25 mouse cellular contexts compared by ENCODE assay signal in the genomic region with DNA sequence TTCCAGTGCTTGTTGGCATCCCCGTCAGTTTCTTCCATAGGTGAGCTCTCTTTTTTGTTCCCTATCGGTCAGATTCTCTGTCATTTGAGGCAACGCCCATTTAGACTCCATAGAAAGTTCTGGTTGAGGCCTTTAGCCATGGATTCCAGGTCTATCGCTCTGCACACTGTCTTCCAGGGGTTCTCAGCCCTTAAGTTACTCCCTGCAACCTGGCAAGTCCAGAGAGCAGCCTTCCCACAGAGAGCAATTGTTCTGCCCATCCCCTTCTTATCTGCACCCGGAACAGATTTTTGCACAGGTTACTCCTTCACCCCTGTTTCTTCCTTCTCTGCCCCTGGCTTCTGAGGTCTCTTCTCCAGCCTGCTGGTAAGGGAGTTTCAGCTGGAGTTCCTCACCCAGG. TPM values are rescaled to one million over a fixed set of nuclear protein-coding genes. Genes with fewer than 3 reads are reported as not detected.
DNase-seq lines count a peak whose midpoint lies in the region; ATAC-seq and TF ChIP-seq lines count a peak whose summit lies in the region.
"Had no signal": no experiment of that assay in that cellular context is flagged by ENCODE, and none has a peak within 500 bp of the region (broad histone marks: within the 10 kb centered on the region; RNA-seq: fewer than 3 reads in every experiment).

No protein-coding gene starts in this region.

- H3K36me3 ChIP-seq in hindbrain, embryonic 11.5 days (ENCODE audit: control insufficient read depth, insufficient read depth, low read length): no peaks in the 10 kb centered on the region
- no peaks in the 10 kb centered on the region for H3K36me3 ChIP-seq in hindbrain, embryonic 10.5 days
- no peaks in the 10 kb centered on the region for H3K36me3 ChIP-seq in neural tube, embryonic 13.5 days
- H3K36me3 ChIP-seq in hindbrain, postnatal 0 days (ENCODE audit: insufficient read depth, low read length): no peaks in the 10 kb centered on the region
- H3K36me3 ChIP-seq in neural tube, embryonic 14.5 days (ENCODE audit: control insufficient read depth, insufficient read depth, low read length): no peaks in the 10 kb centered on the region
- H3K36me3 ChIP-seq in forebrain, embryonic 16.5 days (ENCODE audit: control insufficient read depth, insufficient read depth): no peaks in the 10 kb centered on the region
- H3K36me3 ChIP-seq in stomach, postnatal 0 days (ENCODE audit: control insufficient read depth, insufficient read depth, low read length): no peaks in the 10 kb centered on the region
- H3K36me3 ChIP-seq: embryonic facial prominence, embryonic 12.5 days; forebrain, embryonic 15.5 days; heart, embryonic 12.5 days had no signal

- H3K27ac ChIP-seq in hindbrain, embryonic 11.5 days (ENCODE audit: low read depth, low read length): no peak overlapping the region
- no peak overlapping the region for H3K27ac ChIP-seq in hindbrain, embryonic 10.5 days
- H3K27ac ChIP-seq in neural tube, embryonic 13.5 days (replicated peaks): no peak overlapping the region
- no peak overlapping the region for H3K27ac ChIP-seq in hindbrain, postnatal 0 days
- H3K27ac ChIP-seq in neural tube, embryonic 14.5 days (ENCODE audit: low read depth, low read length): no peak overlapping the region
- no peak overlapping the region for H3K27ac ChIP-seq in forebrain, embryonic 16.5 days (ENCODE audit: low read length)
- no peak overlapping the region for H3K27ac ChIP-seq in stomach, postnatal 0 days (replicated peaks)
- H3K27ac ChIP-seq: embryonic facial prominence, embryonic 12.5 days; forebrain, embryonic 15.5 days; heart, adult 2 months had no signal

- no peak for TF ChIP-seq CTCF in hindbrain, postnatal 0 days (IDR thresholded peaks at IDR 0.05; ENCODE audit: low read depth)
- TF ChIP-seq CTCF in stomach, postnatal 0 days (IDR thresholded peaks at IDR 0.05; ENCODE audit: low read depth): no peak

- no peak for TF ChIP-seq EP300 in stomach, postnatal 0 days (optimal IDR thresholded peaks at IDR 0.05)

- H3K4me1 ChIP-seq in hindbrain, embryonic 11.5 days (replicated peaks; ENCODE audit: control insufficient read depth, insufficient read depth, low read length): peaks cover 7% of the 10 kb centered on the region
- peaks cover 40% of the 10 kb centered on the region for H3K4me1 ChIP-seq in hindbrain, embryonic 10.5 days (replicated peaks)
- peaks cover 56% of the 10 kb centered on the region for H3K4me1 ChIP-seq in neural tube, embryonic 13.5 days (replicated peaks)
- peaks cover 10% of the 10 kb centered on the region; the same call in 1 of the 2 replicates for H3K4me1 ChIP-seq in hindbrain, postnatal 0 days (ENCODE audit: insufficient read depth, low read length)
- H3K4me1 ChIP-seq in neural tube, embryonic 14.5 days (ENCODE audit: control insufficient read depth, insufficient read depth, low read length): peaks cover 15% of the 10 kb centered on the region; the same call in 1 of the 2 replicates
- peaks cover 17% of the 10 kb centered on the region for H3K4me1 ChIP-seq in forebrain, embryonic 16.5 days (replicated peaks; ENCODE audit: control insufficient read depth, insufficient read depth, low read length)
- H3K4me1 ChIP-seq in stomach, postnatal 0 days (replicated peaks; ENCODE audit: control insufficient read depth, insufficient read depth): no peaks in the 10 kb centered on the region

- H3K4me2 ChIP-seq in hindbrain, embryonic 11.5 days (replicated peaks; ENCODE audit: low read depth, low read length): no peak overlapping the region
- peak overlapping the region; percentile 76 for H3K4me2 ChIP-seq in neural tube, embryonic 13.5 days
- H3K4me2 ChIP-seq in hindbrain, postnatal 0 days (ENCODE audit: low read depth, low read length): 0 out of 2 replicates have a peak overlapping the region, but pooled peaks have one; percentile 7
- H3K4me2 ChIP-seq in neural tube, embryonic 14.5 days (ENCODE audit: low read depth, low read length): no peak overlapping the region
- H3K4me2 ChIP-seq in forebrain, embryonic 16.5 days (ENCODE audit: low read length): no peak overlapping the region
- no peak overlapping the region for H3K4me2 ChIP-seq in stomach, postnatal 0 days (replicated peaks; ENCODE audit: low read depth)
- H3K4me2 ChIP-seq: embryonic facial prominence, embryonic 12.5 days; forebrain, embryonic 15.5 days; heart, embryonic 12.5 days had no signal

- H3K9me3 ChIP-seq in hindbrain, embryonic 11.5 days (ENCODE audit: control insufficient read depth, low read length): no peaks in the 10 kb centered on the region
- no peaks in the 10 kb centered on the region for H3K9me3 ChIP-seq in hindbrain, embryonic 10.5 days
- H3K9me3 ChIP-seq in neural tube, embryonic 13.5 days: no peaks in the 10 kb centered on the region
- no peaks in the 10 kb centered on the region for H3K9me3 ChIP-seq in hindbrain, postnatal 0 days (ENCODE audit: low read length)
- H3K9me3 ChIP-seq in neural tube, embryonic 14.5 days (ENCODE audit: control insufficient read depth, low read length): no peaks in the 10 kb centered on the region
- no peaks in the 10 kb centered on the region for H3K9me3 ChIP-seq in forebrain, embryonic 16.5 days (ENCODE audit: control insufficient read depth, low read length)
- no peaks in the 10 kb centered on the region for H3K9me3 ChIP-seq in stomach, postnatal 0 days (ENCODE audit: control insufficient read depth, low read length)
- H3K9me3 ChIP-seq: embryonic facial prominence, embryonic 12.5 days; forebrain, embryonic 15.5 days; heart, embryonic 12.5 days had no signal

- ATAC-seq in hindbrain, embryonic 11.5 days (ENCODE audit: low FRiP score): no peak
- ATAC-seq in neural tube, embryonic 13.5 days (ENCODE audit: low read depth): no peak
- ATAC-seq in hindbrain, postnatal 0 days: no peak
- no peak for ATAC-seq in neural tube, embryonic 14.5 days (ENCODE audit: low read depth)
- no peak for ATAC-seq in forebrain, embryonic 16.5 days
- ATAC-seq in stomach, postnatal 0 days (ENCODE audit: low FRiP score, low TSS enrichment): no peak
- ATAC-seq: forebrain, embryonic 15.5 days had no signal

- DNase-seq in hindbrain, embryonic 11.5 days (ENCODE audit: low spot score): no peak
- DNase-seq in hindbrain, embryonic 10.5 days (ENCODE audit: low spot score): no peak
- no peak for DNase-seq in neural tube, embryonic 10.5 days (ENCODE audit: extremely low spot score, low spot score)
- no peak for DNase-seq in hindbrain, postnatal 0 days (ENCODE audit: low spot score)
- DNase-seq in stomach, postnatal 0 days (ENCODE audit: low spot score): no peak
- DNase-seq: adrenal gland, postnatal 10 days; cerebellum, adult 11-12 months; cerebellum, adult 9-10 months; cerebellum, postnatal 25 days; gastrocnemius, postnatal 10 days; heart, adult 2 months had no signal

- H3K9ac ChIP-seq in hindbrain, embryonic 11.5 days (ENCODE audit: low read depth, low read length): 0 out of 2 replicates have a peak overlapping the region, but pooled peaks have one; percentile 4
- H3K9ac ChIP-seq in neural tube, embryonic 13.5 days: no peak overlapping the region
- H3K9ac ChIP-seq in hindbrain, postnatal 0 days (replicated peaks; ENCODE audit: low read length): no peak overlapping the region
- H3K9ac ChIP-seq in neural tube, embryonic 14.5 days (replicated peaks; ENCODE audit: low read depth, low read length): 0 out of 2 replicates have a peak overlapping the region, but pooled peaks have one; percentile 13
- H3K9ac ChIP-seq in forebrain, embryonic 16.5 days (replicated peaks; ENCODE audit: low read depth, low read length): no peak overlapping the region
- no peak overlapping the region for H3K9ac ChIP-seq in stomach, postnatal 0 days (ENCODE audit: low read length)
- H3K9ac ChIP-seq: embryonic facial prominence, embryonic 12.5 days; forebrain, embryonic 15.5 days; heart, embryonic 12.5 days had no signal

- no peak overlapping the region for H3K4me3 ChIP-seq in hindbrain, embryonic 11.5 days (ENCODE audit: low read depth, low read length)
- H3K4me3 ChIP-seq in hindbrain, embryonic 10.5 days: no peak overlapping the region
- H3K4me3 ChIP-seq in neural tube, embryonic 13.5 days: no peak overlapping the region
- H3K4me3 ChIP-seq in hindbrain, postnatal 0 days (ENCODE audit: low read length): no peak overlapping the region
- no peak overlapping the region for H3K4me3 ChIP-seq in neural tube, embryonic 14.5 days (ENCODE audit: low read depth, low read length)
- H3K4me3 ChIP-seq in forebrain, embryonic 16.5 days (replicated peaks; ENCODE audit: low read length): no peak overlapping the region
- H3K4me3 ChIP-seq in stomach, postnatal 0 days (ENCODE audit: low read depth, low read length): no peak overlapping the region
- H3K4me3 ChIP-seq: embryonic facial prominence, embryonic 12.5 days; forebrain, embryonic 15.5 days; heart, adult 2 months; heart, embryonic 12.5 days had no signal

- H3K27me3 ChIP-seq in hindbrain, embryonic 11.5 days (ENCODE audit: control insufficient read depth, insufficient read depth, low read length): peaks cover 30% of the 10 kb centered on the region
- H3K27me3 ChIP-seq in hindbrain, embryonic 10.5 days (ENCODE audit: insufficient read depth, poor library complexity, severe bottlenecking): peaks cover 64% of the 10 kb centered on the region
- H3K27me3 ChIP-seq in neural tube, embryonic 13.5 days: peaks cover 67% of the 10 kb centered on the region
- H3K27me3 ChIP-seq in hindbrain, postnatal 0 days (ENCODE audit: insufficient read depth, low read length): no peaks in the 10 kb centered on the region
- peaks cover 6% of the 10 kb centered on the region for H3K27me3 ChIP-seq in neural tube, embryonic 14.5 days (ENCODE audit: control insufficient read depth, insufficient read depth, low read length)
- peaks cover 17% of the 10 kb centered on the region for H3K27me3 ChIP-seq in forebrain, embryonic 16.5 days (replicated peaks; ENCODE audit: control insufficient read depth, insufficient read depth, low read length)
- peaks cover 5% of the 10 kb centered on the region; the same call in 1 of the 2 replicates for H3K27me3 ChIP-seq in stomach, postnatal 0 days (ENCODE audit: control insufficient read depth, insufficient read depth, low read length)

- WGBS in hindbrain, embryonic 11.5 days: 76% methylated on average over 5 of the region's 5 CpGs
- 71% methylated on average over 5 of the region's 5 CpGs for WGBS in hindbrain, embryonic 10.5 days
- WGBS in neural tube, embryonic 13.5 days: 77% methylated on average over 5 of the region's 5 CpGs
- WGBS in hindbrain, postnatal 0 days: 72% methylated on average over 5 of the region's 5 CpGs
- WGBS in neural tube, embryonic 14.5 days: 75% methylated on average over 5 of the region's 5 CpGs
- WGBS in forebrain, embryonic 16.5 days: 69% methylated on average over 5 of the region's 5 CpGs
- WGBS in stomach, postnatal 0 days: 58% methylated on average over 5 of the region's 5 CpGs

RNA-seq across cellular contexts. Expression of a gene that starts 5.2 kb away (rescaled TPM):
- 13.3 and 15.9 TPM in 2 replicates for polyA plus RNA-seq in hindbrain, embryonic 11.5 days (2014; fragmentation: Nextera tagmentation; extraction: Ambion mirVana)
- polyA plus RNA-seq in hindbrain, embryonic 10.5 days (2016; fragmentation: Nextera tagmentation; extraction: Ambion mirVana): 5.9 and 12.2 TPM in 2 replicates
- 50.1 and 50.4 TPM in 2 replicates for polyA plus RNA-seq in neural tube, embryonic 13.5 days (2015; fragmentation: Nextera tagmentation; extraction: Ambion mirVana)
- 107 and 116 TPM in 2 replicates for total RNA-seq in hindbrain, postnatal 0 days (2014; rRNA removed)
- polyA plus RNA-seq in hindbrain, postnatal 0 days (2015; fragmentation: Nextera tagmentation; extraction: Ambion mirVana): 90.4 and 98.0 TPM in 2 replicates
- polyA plus RNA-seq in neural tube, embryonic 14.5 days (2014; fragmentation: Nextera tagmentation; extraction: Ambion mirVana): 85.9 and 117 TPM in 2 replicates
- polyA plus RNA-seq in forebrain, embryonic 16.5 days (2015; fragmentation: Nextera tagmentation; extraction: Ambion mirVana): 29.7 and 50.4 TPM in 2 replicates
- polyA plus RNA-seq in stomach, postnatal 0 days (2015; fragmentation: Nextera tagmentation; extraction: Ambion mirVana): 0.92 and 0.95 TPM in 2 replicates
- total RNA-seq: gastrocnemius, postnatal 10 days; gastrocnemius, postnatal 4 days; MEL had no signal

RNA-seq across cellular contexts. Expression of a gene that starts 6.7 kb away (rescaled TPM):
- 47.6 and 53.2 TPM in 2 replicates for polyA plus RNA-seq in hindbrain, embryonic 11.5 days (2014; fragmentation: Nextera tagmentation; extraction: Ambion mirVana)
- polyA plus RNA-seq in hindbrain, embryonic 10.5 days (2016; fragmentation: Nextera tagmentation; extraction: Ambion mirVana): 39.4 and 48.8 TPM in 2 replicates
- polyA plus RNA-seq in neural tube, embryonic 13.5 days (2015; fragmentation: Nextera tagmentation; extraction: Ambion mirVana): 57.5 and 63.8 TPM in 2 replicates
- 53.3 and 71.5 TPM in 2 replicates for total RNA-seq in hindbrain, postnatal 0 days (2014; rRNA removed)
- 52.3 and 55.9 TPM in 2 replicates for polyA plus RNA-seq in hindbrain, postnatal 0 days (2015; fragmentation: Nextera tagmentation; extraction: Ambion mirVana)
- 66.7 and 74.0 TPM in 2 replicates for polyA plus RNA-seq in neural tube, embryonic 14.5 days (2014; fragmentation: Nextera tagmentation; extraction: Ambion mirVana)
- 48.5 and 51.1 TPM in 2 replicates for polyA plus RNA-seq in forebrain, embryonic 16.5 days (2015; fragmentation: Nextera tagmentation; extraction: Ambion mirVana)
- 31.3 and 31.9 TPM in 2 replicates for polyA plus RNA-seq in stomach, postnatal 0 days (2015; fragmentation: Nextera tagmentation; extraction: Ambion mirVana)

RNA-seq across cellular contexts. Expression of a gene that starts 23.2 kb away (rescaled TPM):
- not detected in 2 replicates for polyA plus RNA-seq in hindbrain, embryonic 11.5 days (2014; fragmentation: Nextera tagmentation; extraction: Ambion mirVana)
- polyA plus RNA-seq in hindbrain, embryonic 10.5 days (2016; fragmentation: Nextera tagmentation; extraction: Ambion mirVana): not detected in 2 replicates
- not detected in 2 replicates for polyA plus RNA-seq in neural tube, embryonic 13.5 days (2015; fragmentation: Nextera tagmentation; extraction: Ambion mirVana)
- total RNA-seq in hindbrain, postnatal 0 days (2014; rRNA removed): not detected in 2 replicates
- not detected in 2 replicates for polyA plus RNA-seq in hindbrain, postnatal 0 days (2015; fragmentation: Nextera tagmentation; extraction: Ambion mirVana)
- polyA plus RNA-seq in neural tube, embryonic 14.5 days (2014; fragmentation: Nextera tagmentation; extraction: Ambion mirVana): not detected in 2 replicates
- polyA plus RNA-seq in forebrain, embryonic 16.5 days (2015; fragmentation: Nextera tagmentation; extraction: Ambion mirVana): not detected in 2 replicates
- not detected in 2 replicates for polyA plus RNA-seq in stomach, postnatal 0 days (2015; fragmentation: Nextera tagmentation; extraction: Ambion mirVana)
- total RNA-seq: adrenal gland, postnatal 10 days; gastrocnemius, postnatal 10 days; gastrocnemius, postnatal 4 days; heart, adult 2 months; heart, postnatal 25 days; MEL had no signal
- polyA plus RNA-seq: C2C12; embryonic facial prominence, embryonic 12.5 days; forebrain, embryonic 11.5 days; forebrain, embryonic 15.5 days; heart, adult 2 months; heart, embryonic 12.5 days; heart, embryonic 16.5 days had no signal

RNA-seq across cellular contexts. Expression of a gene that starts 48.7 kb away (rescaled TPM):
- polyA plus RNA-seq in hindbrain, embryonic 11.5 days (2014; fragmentation: Nextera tagmentation; extraction: Ambion mirVana): not detected in 2 replicates
- polyA plus RNA-seq in hindbrain, embryonic 10.5 days (2016; fragmentation: Nextera tagmentation; extraction: Ambion mirVana): not detected in 2 replicates
- not detected in 2 replicates for polyA plus RNA-seq in neural tube, embryonic 13.5 days (2015; fragmentation: Nextera tagmentation; extraction: Ambion mirVana)
- total RNA-seq in hindbrain, postnatal 0 days (2014; rRNA removed): not detected in 2 replicates
- polyA plus RNA-seq in hindbrain, postnatal 0 days (2015; fragmentation: Nextera tagmentation; extraction: Ambion mirVana): 0.08 and 0.28 TPM in 2 replicates
- polyA plus RNA-seq in neural tube, embryonic 14.5 days (2014; fragmentation: Nextera tagmentation; extraction: Ambion mirVana): not detected in 2 replicates
- not detected in 2 replicates for polyA plus RNA-seq in forebrain, embryonic 16.5 days (2015; fragmentation: Nextera tagmentation; extraction: Ambion mirVana)
- not detected in 2 replicates for polyA plus RNA-seq in stomach, postnatal 0 days (2015; fragmentation: Nextera tagmentation; extraction: Ambion mirVana)
- total RNA-seq: adrenal gland, postnatal 10 days; gastrocnemius, postnatal 10 days; gastrocnemius, postnatal 4 days; heart, adult 2 months; heart, postnatal 25 days; MEL had no signal
- polyA plus RNA-seq: C2C12; cortical plate, adult 2 months; embryonic facial prominence, embryonic 12.5 days; forebrain, embryonic 11.5 days; forebrain, embryonic 15.5 days; frontal cortex, adult 2 months; heart, adult 2 months; heart, embryonic 12.5 days; heart, embryonic 16.5 days had no signal

RNA-seq across cellular contexts. Expression of a gene that starts 48.7 kb away (rescaled TPM):
- polyA plus RNA-seq in hindbrain, embryonic 11.5 days (2014; fragmentation: Nextera tagmentation; extraction: Ambion mirVana): not detected in 2 replicates
- polyA plus RNA-seq in hindbrain, embryonic 10.5 days (2016; fragmentation: Nextera tagmentation; extraction: Ambion mirVana): not detected in 2 replicates
- 0.20 TPM in 1 of 2 replicates, not detected in the other for polyA plus RNA-seq in neural tube, embryonic 13.5 days (2015; fragmentation: Nextera tagmentation; extraction: Ambion mirVana)
- total RNA-seq in hindbrain, postnatal 0 days (2014; rRNA removed): 2.0 and 5.4 TPM in 2 replicates
- 2.0 and 2.3 TPM in 2 replicates for polyA plus RNA-seq in hindbrain, postnatal 0 days (2015; fragmentation: Nextera tagmentation; extraction: Ambion mirVana)
- 0.12 TPM in 1 of 2 replicates, not detected in the other for polyA plus RNA-seq in neural tube, embryonic 14.5 days (2014; fragmentation: Nextera tagmentation; extraction: Ambion mirVana)
- polyA plus RNA-seq in forebrain, embryonic 16.5 days (2015; fragmentation: Nextera tagmentation; extraction: Ambion mirVana): not detected in 2 replicates
- not detected in 2 replicates for polyA plus RNA-seq in stomach, postnatal 0 days (2015; fragmentation: Nextera tagmentation; extraction: Ambion mirVana)
- total RNA-seq: adrenal gland, postnatal 10 days; gastrocnemius, postnatal 10 days; gastrocnemius, postnatal 4 days; heart, adult 2 months; heart, postnatal 25 days; MEL had no signal
- polyA plus RNA-seq: C2C12; embryonic facial prominence, embryonic 12.5 days; forebrain, embryonic 11.5 days; forebrain, embryonic 15.5 days; heart, adult 2 months; heart, embryonic 12.5 days; heart, embryonic 16.5 days had no signal

Comparison
In these comparisons a context has a peak if more than half of its experiments do, and no peak if none do; other contexts are left out.
1. H3K4me2 ChIP-seq: peak in neural tube, embryonic 13.5 days (single experiment) and hindbrain, postnatal 0 days (single experiment); none in hindbrain, embryonic 11.5 days (single experiment), neural tube, embryonic 14.5 days (single experiment), forebrain, embryonic 16.5 days (single experiment) and stomach, postnatal 0 days (single experiment).
2. H3K9ac ChIP-seq: peak in hindbrain, embryonic 11.5 days (single experiment) and neural tube, embryonic 14.5 days (single experiment); none in neural tube, embryonic 13.5 days (single experiment), hindbrain, postnatal 0 days (single experiment), forebrain, embryonic 16.5 days (single experiment) and stomach, postnatal 0 days (single experiment).